Mouse (Mus musculus): ENCODE data around the gene Hist4h4. TPM values are rescaled to one million over a fixed set of nuclear protein-coding genes. Genes with fewer than 3 reads are reported as not detected.
A peak's percentile ranks its signal among the peaks of the same experiment; 100 is the strongest.

The Hist4h4 gene
- total RNA-seq, 2 experiments from 2014 or later, result 9.6 to 11.8 TPM

- DNase-seq (ENCODE audit: extremely low spot score in 1 of 2, low spot score in 2 of 2), result no peak
- intact Hi-C loops (cut with DNase I), result no loop called here
Measured at GRCm38 (mm10) chr6:136795110-136795509, 9.1 kb downstream of the Hist4h4 start.

GRCm38 (mm10) chr6:136793831-136794525 is 10.2 kb downstream of the Hist4h4 start:
- no peak for DNase-seq (ENCODE audit: extremely low spot score in 1 of 2, low spot score in 2 of 2)
- intact Hi-C loops (cut with DNase I), result no loop called here

GRCm38 (mm10) chr6:136792884-136793758 is 11.1 kb downstream of the Hist4h4 start:
- DNase-seq (ENCODE audit: extremely low spot score in 1 of 2, low spot score in 2 of 2), result no peak
- intact Hi-C loops (cut with DNase I), result no loop called here

GRCm38 (mm10) chr6:136789391-136789971 is 14.7 kb downstream of the Hist4h4 start:
- DNase-seq (ENCODE audit: extremely low spot score in 1 of 2, low spot score in 2 of 2), result peak in 1 of 2 experiments; percentile 37
- intact Hi-C loops (cut with DNase I), result no loop called here

- intact Hi-C loops (cut with DNase I), result no loop called here
- peak in 1 of 2 experiments; percentile 40 for DNase-seq (ENCODE audit: extremely low spot score in 1 of 2, low spot score in 2 of 2)
Measured at GRCm38 (mm10) chr6:136782761-136783160, 21.5 kb downstream of the Hist4h4 start.

- DNase-seq (ENCODE audit: extremely low spot score in 1 of 2, low spot score in 2 of 2), result no peak
- intact Hi-C loops (cut with DNase I), result no loop called here
Measured at GRCm38 (mm10) chr6:136782146-136782545, 22.1 kb downstream of the Hist4h4 start.

GRCm38 (mm10) chr6:136781377-136781986 is 22.7 kb downstream of the Hist4h4 start, which contains the start of gene Gucy2c:
Gucy2c (minus strand) TSS chr6:136781765.
- intact Hi-C loops (cut with DNase I), result no loop called here
- no peak for DNase-seq (ENCODE audit: extremely low spot score in 1 of 2, low spot score in 2 of 2)

GRCm38 (mm10) chr6:136776392-136776791 is 27.8 kb downstream of the Hist4h4 start:
- intact Hi-C loops (cut with DNase I), result no loop called here
- DNase-seq (ENCODE audit: extremely low spot score in 1 of 2, low spot score in 2 of 2), result no peak

- DNase-seq (ENCODE audit: extremely low spot score in 1 of 2, low spot score in 2 of 2), result no peak
- intact Hi-C loops (cut with DNase I), result no loop called here
Measured at GRCm38 (mm10) chr6:136769859-136770258, 34.4 kb downstream of the Hist4h4 start.

- DNase-seq (ENCODE audit: extremely low spot score in 1 of 2, low spot score in 2 of 2), result peak in 1 of 2 experiments; percentile 18
- intact Hi-C loops (cut with DNase I), result no loop called here
Measured at GRCm38 (mm10) chr6:136769143-136769542, 35.1 kb downstream of the Hist4h4 start.

GRCm38 (mm10) chr6:136763912-136764311 is 40.3 kb downstream of the Hist4h4 start:
- peak in 1 of 2 experiments; percentile 35 for DNase-seq (ENCODE audit: extremely low spot score in 1 of 2, low spot score in 2 of 2)
- intact Hi-C loops (cut with DNase I), result no loop called here

Small RNA genes lying within 50 kb of the gene (microRNA-seq; reads per million reads assigned to microRNA genes)
- not detected for gene Gm44364

Other genes with a start within 250 kb of the Hist4h4 start
- under 1 TPM in 1 of 2 experiments, not detected in 1; 0.34 TPM for gene Plbd1, start 142.5 kb downstream of the Hist4h4 start, total RNA-seq (2021)
- gene Gucy2c, start 22.6 kb downstream of the Hist4h4 start, total RNA-seq (2021), result under 1 TPM; 0.39 to 0.41 TPM
- 10 to 100 TPM; 45.5 to 48.8 TPM for gene H2afj, start 3.8 kb upstream of the Hist4h4 start, total RNA-seq (2021)
- gene BC049715, start 23.2 kb upstream of the Hist4h4 start, total RNA-seq (2021), result 1 to 10 TPM; 4.9 to 5.0 TPM
- 100 to 1,000 TPM; 123 to 124 TPM for gene Wbp11, start 23.8 kb upstream of the Hist4h4 start, total RNA-seq (2021)
- 1 to 10 TPM; 2.0 to 4.0 TPM for gene Smco3, start 31.0 kb upstream of the Hist4h4 start, total RNA-seq (2021)
- under 1 TPM in 1 of 2 experiments, not detected in 1; 0.14 TPM for gene Art4, start 53.3 kb upstream of the Hist4h4 start, total RNA-seq (2021)
- 10 to 100 TPM; 23.7 to 31.2 TPM for gene Mgp, start 71.4 kb upstream of the Hist4h4 start, total RNA-seq (2021)
- gene Erp27, start 117.8 kb upstream of the Hist4h4 start, total RNA-seq (2021), result under 1 TPM in 1 of 2 experiments, not detected in 1; 0.69 TPM
- 1 to 10 TPM in 1 of 2 experiments, under 1 TPM in 1; 0.18 to 1.2 TPM for gene Pde6h, start 119.4 kb upstream of the Hist4h4 start, total RNA-seq (2021)
- gene Arhgdib, start 137.5 kb upstream of the Hist4h4 start, total RNA-seq (2021), result 10 to 100 TPM; 24.0 to 30.7 TPM